Mouse (Mus musculus) CH12.LX (cell line): ENCODE results near the gene Gse1. TPM values are rescaled to one million over a fixed set of nuclear protein-coding genes. Genes with fewer than 3 reads are reported as not detected.

Experiments used
- DNase-seq: peaks from one replicate; pipeline ENCODE4 v3.0.0-alpha.2; 2013; ENCODE audit errors: extremely low read depth
- H3K27ac ChIP-seq: 2 replicates; pipeline ENCODE4 v1.5.1; 2012; ENCODE audit warnings: low read depth, mild to moderate bottlenecking, control low read depth, moderate library complexity; ENCODE audit not compliant: insufficient read depth
- H3K27me3 ChIP-seq: replicated peaks from 2 replicates; pipeline ENCODE3; 2012; ENCODE audit warnings: inconsistent platforms
- H3K36me3 ChIP-seq, 2 experiments: replicated peaks in 1 of 2; 2 replicates each; pipeline versions ENCODE3 to v1.6.1; 2012; ENCODE audit warnings: inconsistent platforms in 1 of 2, low read length in 1 of 2, mild to moderate bottlenecking in 1 of 2, mixed read lengths in 1 of 2, moderate library complexity in 1 of 2; ENCODE audit not compliant: control insufficient read depth in 1 of 2, insufficient read depth in 1 of 2
- H3K4me1 ChIP-seq, 2 experiments: 2 replicates each; pipeline ENCODE4 v1.6.1; 2012; ENCODE audit warnings: inconsistent platforms in 1 of 2, moderate library complexity in 1 of 2; ENCODE audit not compliant: insufficient read depth in 2 of 2, control insufficient read depth in 1 of 2
- H3K4me2 ChIP-seq: 2 replicates; pipeline ENCODE4 v1.6.1; 2012; ENCODE audit warnings: low read depth, mild to moderate bottlenecking, control low read depth; ENCODE audit not compliant: poor library complexity, insufficient read depth, severe bottlenecking
- H3K4me3 ChIP-seq, 3 experiments: fragments of 150-350 bp in 1 of 3; sonication (generic) in 1 of 3; replicated peaks in 1 of 3; 2 replicates each; pipeline versions ENCODE3 to v1.5.1; 2011 to 2012; ENCODE audit warnings: low read depth in 2 of 3, low read length in 2 of 3, mild to moderate bottlenecking in 2 of 3, moderate library complexity in 2 of 3, control low read depth in 1 of 3, improper control_type of control experiment in 1 of 3, inconsistent platforms in 1 of 3, mixed read lengths in 1 of 3; ENCODE audit not compliant: poor library complexity in 1 of 3
- H3K79me2 ChIP-seq: replicated peaks from 2 replicates; pipeline ENCODE4 v1.6.1; 2012; ENCODE audit warnings: mild to moderate bottlenecking, moderate library complexity; ENCODE audit not compliant: control insufficient read depth, poor library complexity, insufficient read depth, severe bottlenecking; ENCODE audit errors: extremely low read depth
- H3K9ac ChIP-seq: 2 replicates; pipeline ENCODE4 v1.6.1; 2012; ENCODE audit warnings: low read depth, mild to moderate bottlenecking, control low read depth, moderate library complexity; ENCODE audit not compliant: insufficient read depth
- H3K9me3 ChIP-seq: replicated peaks from 2 replicates; pipeline ENCODE3; 2012; ENCODE audit warnings: low read length, inconsistent platforms, mixed read lengths
- CTCF ChIP-seq, 2 experiments: IDR thresholded peaks in 1 of 2; conservative IDR thresholded peaks in 1 of 2; 2 replicates each; pipeline ENCODE4 v1.5.1; 2011 to 2012; ENCODE audit warnings: low read depth in 2 of 2, low read length in 2 of 2, improper control_type of control experiment in 1 of 2, inconsistent platforms in 1 of 2, mild to moderate bottlenecking in 1 of 2, moderate library complexity in 1 of 2
- ETS1 ChIP-seq: conservative IDR thresholded peaks from 2 replicates; pipeline ENCODE4 v1.6.1; 2012; ENCODE audit warnings: low read depth, mild to moderate bottlenecking, inconsistent platforms, low read length, improper control_type of control experiment, moderate library complexity
- GABPA ChIP-seq: IDR thresholded peaks from 2 replicates; pipeline ENCODE4 v1.6.1; 2012; ENCODE audit warnings: low read depth, low read length, improper control_type of control experiment, inconsistent platforms; ENCODE audit not compliant: insufficient replicate concordance
- MAX ChIP-seq: IDR thresholded peaks from 2 replicates; pipeline ENCODE4 v1.6.1; 2011; ENCODE audit warnings: low read length, improper control_type of control experiment
- MAZ ChIP-seq: IDR thresholded peaks from 2 replicates; pipeline ENCODE4 v1.6.1; 2012; ENCODE audit warnings: low read depth, mild to moderate bottlenecking, inconsistent platforms, low read length, improper control_type of control experiment, moderate library complexity
- MEF2A ChIP-seq: IDR thresholded peaks from 2 replicates; pipeline ENCODE4 v1.6.1; 2014; ENCODE audit warnings: low read depth, mild to moderate bottlenecking, inconsistent platforms, low read length, improper control_type of control experiment, borderline replicate concordance
- MYC ChIP-seq: IDR thresholded peaks from 2 replicates; pipeline ENCODE4 v1.6.1; 2011; ENCODE audit warnings: low read depth, mild to moderate bottlenecking, improper control_type of control experiment, low read length
- NELFE ChIP-seq: IDR thresholded peaks from 2 replicates; pipeline ENCODE4 v1.6.1; 2011; ENCODE audit warnings: low read depth, low read length, improper control_type of control experiment
- POLR2A ChIP-seq: IDR thresholded peaks from 2 replicates; pipeline ENCODE4 v1.6.1; 2011; ENCODE audit warnings: low read depth, mild to moderate bottlenecking, improper control_type of control experiment, low read length
- RCOR1 ChIP-seq: conservative IDR thresholded peaks from 2 replicates; pipeline ENCODE4 v1.6.1; 2012; ENCODE audit warnings: low read depth, mild to moderate bottlenecking, inconsistent platforms, low read length, improper control_type of control experiment
- TCF12 ChIP-seq: IDR thresholded peaks from 2 replicates; pipeline ENCODE4 v1.6.1; 2014; ENCODE audit warnings: low read depth, mild to moderate bottlenecking, inconsistent platforms, low read length, improper control_type of control experiment
- USF1 ChIP-seq: IDR thresholded peaks from 2 replicates; pipeline ENCODE4 v1.6.1; 2014; ENCODE audit warnings: low read depth, mild to moderate bottlenecking, inconsistent platforms, low read length, improper control_type of control experiment
- USF2 ChIP-seq: conservative IDR thresholded peaks from 2 replicates; pipeline ENCODE4 v1.6.1; 2011; ENCODE audit warnings: low read depth, low read length, improper control_type of control experiment
- ZC3H11A ChIP-seq: IDR thresholded peaks from 2 replicates; pipeline ENCODE4 v1.6.1; 2012; ENCODE audit warnings: low read depth, mild to moderate bottlenecking, inconsistent platforms, low read length, improper control_type of control experiment
- ZKSCAN1 ChIP-seq: IDR thresholded peaks from 2 replicates; pipeline ENCODE4 v1.6.1; 2012; ENCODE audit warnings: low read depth, inconsistent platforms, low read length, improper control_type of control experiment, borderline replicate concordance
- dilution Hi-C: fragments of 300-500 bp; cut with MboI; formaldehyde crosslinking; loops from 2 replicates; pipeline ENCODE4 v1.14.3; 2020; ENCODE audit warnings: low sequenced_read_pairs; ENCODE audit not compliant: extremely low pct_unique_long_range_greater_than_20kb, extremely low pct_ligation_motif_present
- in situ Hi-C: fragments of 300-500 bp; cut with MboI; formaldehyde crosslinking; loops from 3 replicates; pipeline ENCODE4 v1.14.3; 2019; ENCODE audit warnings: low sequenced_read_pairs, low pct_ligation_motif_present, low pct_unique_long_range_greater_than_20kb, mixed read lengths
- polyA plus RNA-seq: library from polyadenylated mRNA; unstranded; fragments of >175 nt; gene quantifications from 2 replicates; pipeline ENCODE4 v1.2.1, GENCODE M21; 2012; ENCODE audit warnings: low read depth; ENCODE audit not compliant: insufficient read length
- total RNA-seq, 2 experiments: library from RNA; depleted of rRNA; stranded (reverse); fragments of 300-350 nt in 1 of 2; fragments of >200 nt in 1 of 2; gene quantifications; 2 replicates each; pipeline ENCODE4 v1.2.3; 2012 to 2014

Gse1 gene
- total and polyA plus RNA-seq, 3 experiments, result 1.3 to 9.8 (median 8.5) TPM

GRCm38 (mm10) chr8:120228781-120229573 lies 721 bp downstream of the Gse1 start:
- no peaks in the 10 kb centered on the region for H3K79me2 ChIP-seq
- peak overlapping the region in 2 of 3 experiments; percentile 52 to 80 for H3K4me3 ChIP-seq
- H3K4me1 ChIP-seq, result peaks cover 48 to 74% of the 10 kb centered on the region in 2 experiments
- H3K9me3 ChIP-seq, result peaks cover 11% of the 10 kb centered on the region
- TF ChIP-seq MAX (no peak), MEF2A (no peak)
- H3K4me2 ChIP-seq, result peak overlapping the region; percentile 76
- no peaks in the 10 kb centered on the region for H3K27me3 ChIP-seq
- peaks cover 0 to 2% of the 10 kb centered on the region in 2 experiments for H3K36me3 ChIP-seq
- H3K9ac ChIP-seq, result peak overlapping the region; percentile 32
- dilution Hi-C loops (no loop called here), in situ Hi-C loops (no loop called here)
- H3K27ac ChIP-seq, result no peak overlapping the region
- no peak for DNase-seq

GRCm38 (mm10) chr8:120229574-120229916 lies 1.3 kb downstream of the Gse1 start:
- dilution Hi-C loops, result no loop called here
- TF ChIP-seq CTCF (conservative IDR thresholded peaks at IDR 0.05 in 1 of 2, IDR thresholded peaks at IDR 0.05 in 1 of 2; ENCODE audit: low read depth in 2 of 2, low read length in 2 of 2) (no peak), MYC (no peak), POLR2A (no peak), MAZ (no peak), GABPA (no peak), USF2 (no peak)
- Histone ChIP-seq H3K4me1 (peaks cover 46 to 68% of the 10 kb centered on the region in 2 experiments), H3K27me3 (no peaks in the 10 kb centered on the region), H3K9me3 (peaks cover 11% of the 10 kb centered on the region), H3K27ac (no peak overlapping the region), H3K4me2 (peak overlapping the region; percentile 76; the same call in 1 of the 2 replicates), H3K4me3 (peak overlapping the region in 1 of 3 experiments; percentile 80), H3K79me2 (no peaks in the 10 kb centered on the region), H3K9ac (no peak overlapping the region), H3K36me3 (peaks cover 0 to 4% of the 10 kb centered on the region in 2 experiments)
- DNase-seq, result no peak
- in situ Hi-C loops, result no loop called here

- Histone ChIP-seq H3K27ac (no peak overlapping the region), H3K4me1 (peaks cover 42 to 63% of the 10 kb centered on the region in 2 experiments), H3K4me3 (no peak overlapping the region), H3K9me3 (peaks cover 11% of the 10 kb centered on the region), H3K4me2 (no peak overlapping the region), H3K27me3 (no peaks in the 10 kb centered on the region), H3K9ac (no peak overlapping the region), H3K79me2 (no peaks in the 10 kb centered on the region), H3K36me3 (peaks cover 0 to 4% of the 10 kb centered on the region in 2 experiments)
- dilution Hi-C loops, result no loop called here
- no peak for DNase-seq
- TF ChIP-seq TCF12, result no peak
- TF ChIP-seq NELFE, result no peak
- no peak for TF ChIP-seq MEF2A
- TF ChIP-seq USF1, result no peak
- TF ChIP-seq ZKSCAN1, result no peak
- TF ChIP-seq POLR2A, result no peak
- no peak for TF ChIP-seq ETS1
- no peak for TF ChIP-seq ZC3H11A
- TF ChIP-seq RCOR1, result no peak
- in situ Hi-C loops, result no loop called here
Observed at GRCm38 (mm10) chr8:120230081-120230480, 1.8 kb downstream of the Gse1 start.
